Mouse (Mus musculus) heart, adult 2 months (tissue): ENCODE data around the gene Btbd35f5. TPM values are rescaled to one million over a fixed set of nuclear protein-coding genes. Genes with fewer than 3 reads are reported as not detected.
"Not testable (repeated sequence)": the region's sequence is repeated elsewhere in the genome, so short reads cannot be mapped to it uniquely, and the experiment has no call there.

Experiments used
- DNase-seq, 2 experiments: peaks; one replicate each; pipeline ENCODE4 v3.0.0; 2021
- H3K27ac ChIP-seq: fragments of 200-600 bp; 2 replicates; pipeline ENCODE4 v1.8.1; 2022
- H3K27me3 ChIP-seq: fragments of 200-500 bp; 2 replicates; pipeline ENCODE4 v1.6.1; 2012; ENCODE audit warnings: mild to moderate bottlenecking, low read length, inconsistent platforms, mixed read lengths; ENCODE audit not compliant: control insufficient read depth, insufficient read depth
- H3K36me3 ChIP-seq: fragments of 200-500 bp; 2 replicates; pipeline ENCODE4 v1.6.1; 2012; ENCODE audit warnings: low read length, inconsistent platforms; ENCODE audit not compliant: control insufficient read depth, insufficient read depth
- H3K4me1 ChIP-seq: fragments of 200-500 bp; 2 replicates; pipeline ENCODE4 v1.6.1; 2011; ENCODE audit warnings: low read length; ENCODE audit not compliant: control insufficient read depth, insufficient read depth
- H3K4me3 ChIP-seq: fragments of 200-600 bp; 2 replicates; pipeline ENCODE4 v1.8.1; 2022
- H3K79me2 ChIP-seq: fragments of 200-500 bp; replicated peaks from 2 replicates; pipeline ENCODE4 v1.6.1; 2012; ENCODE audit warnings: mild to moderate bottlenecking, inconsistent platforms, low read length, moderate library complexity, mixed read lengths; ENCODE audit not compliant: control insufficient read depth, insufficient read depth
- H3K9ac ChIP-seq: fragments of 200-500 bp; 2 replicates; pipeline ENCODE4 v1.6.1; 2012; ENCODE audit warnings: low read depth, mild to moderate bottlenecking, control low read depth, inconsistent platforms, low read length, mixed read lengths
- WGBS: fragments of 180-500 bp; shearing (Covaris S2); methylation state at CpG from one replicate; pipeline ENCODE4 v1.1.7; 2018; 5-methylcytosine and 5-hydroxymethylcytosine counted together
- intact Hi-C: fragments of 180-260 bp; cut with DNase I; formaldehyde crosslinking; loops from one replicate; pipeline ENCODE4 v1.15.1; 2025
- long read RNA-seq: library from polyadenylated mRNA; stranded (forward); transcript quantifications from one replicate; pipeline ENCODE4 v2.0.0, GENCODE M21; 2021
- polyA plus RNA-seq: library from polyadenylated mRNA; depleted of rRNA; stranded (reverse); fragments of >200 nt; gene quantifications from 2 replicates; pipeline ENCODE4 v1.2.3, GENCODE M21; 2012; rRNA removed
- total RNA-seq, 2 experiments: library from RNA; stranded (reverse); gene quantifications; 2 replicates each; pipeline ENCODE4 v1.2.3; 2021

Btbd35f5 gene
- total RNA-seq (not detected), polyA plus RNA-seq (not detected in 2 replicates)
- long read RNA-seq, result 0 reads

- H3K4me1 ChIP-seq, DNase-seq, H3K36me3 ChIP-seq, H3K27ac ChIP-seq, H3K27me3 ChIP-seq, H3K79me2 ChIP-seq, H3K9ac ChIP-seq, H3K4me3 ChIP-seq, intact Hi-C loops: not testable (repeated sequence)
- no CpG with 5 or more reads among the region's 3 CpGs for WGBS
These were observed at the start of gene Btbd35f5 for GRCm38 (mm10) chrX:32973597-32973996. Gene Btbd35f5, plus strand, starts transcription at chrX:32973897.

- intact Hi-C loops, result not testable (repeated sequence)
These were observed 32.2 kb upstream of the Btbd35f5 start, which contains the start of gene Gm21789 for GRCm38 (mm10) chrX:32941468-32941867. Gene Gm21789, plus strand, starts transcription at chrX:32941768.

More at GRCm38 (mm10) chrX:32941468-32941867, 32.2 kb upstream of the Btbd35f5 start, which contains the start of gene Gm21789:
- not testable (repeated sequence) for H3K27ac ChIP-seq, DNase-seq, H3K9ac ChIP-seq, H3K27me3 ChIP-seq, H3K79me2 ChIP-seq, H3K4me3 ChIP-seq, H3K36me3 ChIP-seq, H3K4me1 ChIP-seq
- WGBS, result no CpG with 5 or more reads among the region's 1 CpGs

Other genes with a start within 250 kb of the Btbd35f5 start
- not detected for gene Btbd35f21, start 247.8 kb upstream of the Btbd35f5 start, total RNA-seq
- not detected in 2 replicates for gene Btbd35f21, start 247.8 kb upstream of the Btbd35f5 start, polyA plus RNA-seq
- not detected for gene Btbd35f30, start 79.3 kb upstream of the Btbd35f5 start, total RNA-seq
- gene Btbd35f30, start 79.3 kb upstream of the Btbd35f5 start, polyA plus RNA-seq, result not detected in 2 replicates
- gene Gm21789, start 32.1 kb upstream of the Btbd35f5 start, total RNA-seq, result not detected
- gene Gm21789, start 32.1 kb upstream of the Btbd35f5 start, polyA plus RNA-seq, result not detected in 2 replicates